Mouse (Mus musculus): ENCODE data around the gene Lrig1. TPM values are rescaled to one million over a fixed set of nuclear protein-coding genes. Genes with fewer than 3 reads are reported as not detected.

Lrig1 gene
- polyA plus RNA-seq (2014; fragmentation: Nextera tagmentation; extraction: Ambion mirVana) = 10.9 and 11.8 TPM in 2 replicates

DNA sequence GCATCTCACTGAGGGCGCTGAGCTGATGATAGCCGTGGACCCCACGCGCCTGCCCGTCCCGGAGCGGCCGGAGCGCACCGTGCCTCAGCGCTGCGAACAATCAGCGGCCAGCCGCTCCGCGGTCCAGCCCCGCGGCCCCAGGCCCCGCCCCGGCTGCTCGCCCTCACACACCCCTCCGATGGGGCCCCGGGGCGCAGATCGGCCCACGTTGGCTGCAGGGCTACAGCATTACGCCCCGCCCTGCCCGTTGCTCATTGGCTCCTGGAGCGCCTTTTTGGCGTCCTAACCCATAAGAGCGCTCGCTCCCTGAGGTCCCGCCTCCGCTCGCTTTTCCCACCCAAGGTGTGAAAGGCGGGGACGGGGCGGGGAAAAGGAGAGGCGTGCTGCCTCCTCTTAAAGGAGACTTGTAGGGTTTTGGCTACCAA, at the start of gene Lrig1:
TSS of gene Lrig1 (minus strand) at position 92 of the 425 bp plus-strand sequence.
- Histone ChIP-seq H3K27me3 (ENCODE audit: control insufficient read depth, insufficient read depth, low read length) (no peaks in the 10 kb centered on the region), H3K4me1 (ENCODE audit: control insufficient read depth, insufficient read depth, low read length) (peaks cover 25% of the 10 kb centered on the region)
- WGBS (ENCODE audit: insufficient replicate concordance) = under 1% methylated on average over 40 of the region's 40 CpGs

GRCm38 (mm10) chr6:94749626-94750025, 49.7 kb upstream of the Lrig1 start:
- Histone ChIP-seq H3K4me2 (no peak overlapping the region), H3K27me3 (ENCODE audit: control insufficient read depth, insufficient read depth, low read length) (no peaks in the 10 kb centered on the region), H3K27ac (ENCODE audit: low read depth, low read length) (no peak overlapping the region), H3K4me3 (ENCODE audit: low read depth, low read length) (no peak overlapping the region), H3K4me1 (ENCODE audit: control insufficient read depth, insufficient read depth, low read length) (no peaks in the 10 kb centered on the region), H3K36me3 (ENCODE audit: control insufficient read depth, insufficient read depth, low read length) (no peaks in the 10 kb centered on the region), H3K9ac (ENCODE audit: low read depth, low read length) (no peak overlapping the region), H3K9me3 (replicated peaks; ENCODE audit: control insufficient read depth, low read length) (no peaks in the 10 kb centered on the region)
- no peak for ATAC-seq (replicated peaks; ENCODE audit: insufficient number of reproducible peaks, low FRiP score, low TSS enrichment)
- 75% methylated on average over 3 of the region's 3 CpGs for WGBS (ENCODE audit: insufficient replicate concordance)

More for the DNA sequence above, at the start of gene Lrig1:
- ATAC-seq (replicated peaks; ENCODE audit: insufficient number of reproducible peaks, low FRiP score, low TSS enrichment) = peak; percentile 99
- no peaks in the 10 kb centered on the region for H3K9me3 ChIP-seq (replicated peaks; ENCODE audit: control insufficient read depth, low read length)
- H3K9ac ChIP-seq (ENCODE audit: low read depth, low read length) = peak within 1 kb of the TSS; percentile 90
- H3K4me3 ChIP-seq (ENCODE audit: low read depth, low read length) = peak within 1 kb of the TSS; percentile 87
- H3K36me3 ChIP-seq (ENCODE audit: control insufficient read depth, insufficient read depth, low read length) = no peaks in the 10 kb centered on the region
- H3K4me2 ChIP-seq = peak within 1 kb of the TSS; percentile 95
- peak within 1 kb of the TSS; percentile 81 for H3K27ac ChIP-seq (ENCODE audit: low read depth, low read length)

DNA sequence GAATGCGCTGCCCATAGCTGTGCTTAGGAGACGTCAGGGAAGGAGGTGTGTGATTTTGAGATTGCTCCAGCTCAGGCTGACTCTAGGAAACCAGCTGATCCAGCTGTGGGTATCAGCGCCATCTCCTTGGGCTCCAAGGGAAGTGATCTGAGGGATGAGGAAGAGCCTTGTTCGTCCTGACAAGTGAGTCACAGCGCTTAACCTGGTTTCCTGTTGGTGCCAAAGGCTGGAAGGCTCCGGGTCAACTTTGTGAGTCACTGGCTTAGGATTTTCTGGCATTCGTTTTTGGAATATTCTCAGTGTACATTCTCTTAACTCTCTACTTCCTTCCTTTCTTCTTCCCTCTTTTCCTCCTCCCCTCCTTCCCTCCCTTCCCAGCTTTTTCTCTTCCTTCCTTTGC, 48.4 kb upstream of the Lrig1 start:
- Histone ChIP-seq H3K9ac (ENCODE audit: low read depth, low read length) (no peak overlapping the region), H3K27ac (ENCODE audit: low read depth, low read length) (no peak overlapping the region), H3K9me3 (replicated peaks; ENCODE audit: control insufficient read depth, low read length) (no peaks in the 10 kb centered on the region), H3K4me1 (ENCODE audit: control insufficient read depth, insufficient read depth, low read length) (no peaks in the 10 kb centered on the region), H3K4me3 (ENCODE audit: low read depth, low read length) (no peak overlapping the region), H3K27me3 (ENCODE audit: control insufficient read depth, insufficient read depth, low read length) (no peaks in the 10 kb centered on the region), H3K4me2 (no peak overlapping the region), H3K36me3 (ENCODE audit: control insufficient read depth, insufficient read depth, low read length) (no peaks in the 10 kb centered on the region)
- WGBS (ENCODE audit: insufficient replicate concordance) = 47% methylated on average over 7 of the region's 7 CpGs
- ATAC-seq (replicated peaks; ENCODE audit: insufficient number of reproducible peaks, low FRiP score, low TSS enrichment) = no peak

DNA sequence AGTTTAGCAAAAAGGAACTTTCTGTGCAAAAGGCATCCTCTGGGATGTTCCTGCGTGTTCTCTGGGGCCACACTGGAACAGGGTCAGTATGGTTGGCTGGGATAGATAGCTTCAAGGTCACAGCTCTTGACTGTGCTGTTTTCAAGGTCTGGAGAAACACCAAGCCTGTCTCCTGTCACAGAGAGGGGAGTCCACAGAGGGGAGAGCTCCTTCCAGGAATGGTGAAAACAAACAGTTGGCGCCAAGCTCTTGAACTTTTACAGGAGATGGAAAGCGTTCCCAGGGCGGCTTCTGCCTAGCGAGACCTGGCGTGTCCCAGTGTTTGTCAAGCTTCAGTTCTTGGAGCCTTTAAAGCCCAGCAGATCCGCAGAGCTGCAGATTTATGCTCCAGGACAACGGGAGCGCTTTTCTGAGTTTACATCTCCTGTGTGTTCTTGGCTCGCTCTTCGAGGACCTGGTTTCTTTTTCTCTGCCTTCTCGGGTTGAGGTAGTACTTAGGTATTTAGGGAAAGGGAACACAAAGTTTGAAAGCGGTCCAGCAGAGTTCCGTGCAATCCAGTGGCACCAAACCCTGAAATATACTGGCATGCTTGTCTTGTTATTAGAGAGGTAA, 40.3 kb upstream of the Lrig1 start:
- 0 out of 2 replicates have a peak, but pooled peaks cover 3% of the 10 kb centered on the region for H3K4me1 ChIP-seq (ENCODE audit: control insufficient read depth, insufficient read depth, low read length)
- H3K36me3 ChIP-seq (ENCODE audit: control insufficient read depth, insufficient read depth, low read length) = no peaks in the 10 kb centered on the region
- 66% methylated on average over 14 of the region's 14 CpGs for WGBS (ENCODE audit: insufficient replicate concordance)
- no peak overlapping the region for H3K9ac ChIP-seq (ENCODE audit: low read depth, low read length)
- no peak for ATAC-seq (replicated peaks; ENCODE audit: insufficient number of reproducible peaks, low FRiP score, low TSS enrichment)
- H3K27me3 ChIP-seq (ENCODE audit: control insufficient read depth, insufficient read depth, low read length) = no peaks in the 10 kb centered on the region
- no peaks in the 10 kb centered on the region for H3K9me3 ChIP-seq (replicated peaks; ENCODE audit: control insufficient read depth, low read length)
- H3K4me3 ChIP-seq (ENCODE audit: low read depth, low read length) = no peak overlapping the region
- H3K27ac ChIP-seq (ENCODE audit: low read depth, low read length) = no peak overlapping the region
- no peak overlapping the region for H3K4me2 ChIP-seq

GRCm38 (mm10) chr6:94738647-94739046, 38.7 kb upstream of the Lrig1 start:
- ATAC-seq (replicated peaks; ENCODE audit: insufficient number of reproducible peaks, low FRiP score, low TSS enrichment) = no peak
- 0 out of 2 replicates have a peak, but pooled peaks cover 3% of the 10 kb centered on the region for H3K4me1 ChIP-seq (ENCODE audit: control insufficient read depth, insufficient read depth, low read length)
- H3K27ac ChIP-seq (ENCODE audit: low read depth, low read length) = no peak overlapping the region
- WGBS (ENCODE audit: insufficient replicate concordance) = 67% methylated on average over 3 of the region's 3 CpGs
- H3K4me3 ChIP-seq (ENCODE audit: low read depth, low read length) = no peak overlapping the region
- H3K9ac ChIP-seq (ENCODE audit: low read depth, low read length) = no peak overlapping the region
- H3K36me3 ChIP-seq (ENCODE audit: control insufficient read depth, insufficient read depth, low read length) = no peaks in the 10 kb centered on the region
- H3K4me2 ChIP-seq = no peak overlapping the region
- no peaks in the 10 kb centered on the region for H3K27me3 ChIP-seq (ENCODE audit: control insufficient read depth, insufficient read depth, low read length)
- no peaks in the 10 kb centered on the region for H3K9me3 ChIP-seq (replicated peaks; ENCODE audit: control insufficient read depth, low read length)

DNA sequence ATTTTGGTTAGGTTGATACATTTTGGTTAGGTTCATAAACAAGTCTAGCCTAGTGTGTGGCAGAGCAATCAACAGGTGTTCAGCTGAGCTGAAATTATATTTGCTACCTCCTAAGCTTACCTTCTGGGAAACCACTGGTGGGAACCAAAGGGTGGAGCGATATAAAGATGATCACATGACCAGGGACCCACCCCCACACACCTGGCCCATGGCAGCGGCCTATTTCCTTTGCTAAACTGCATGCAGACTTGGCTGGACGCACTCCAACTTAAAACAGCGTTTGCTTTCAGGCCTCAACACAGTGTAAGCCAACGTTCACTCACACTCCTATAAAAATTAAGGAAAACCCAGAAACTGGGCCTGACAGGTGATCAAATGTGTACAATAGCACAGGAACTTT, 33.9 kb upstream of the Lrig1 start:
- Histone ChIP-seq H3K4me1 (ENCODE audit: control insufficient read depth, insufficient read depth, low read length) (no peaks in the 10 kb centered on the region), H3K9me3 (replicated peaks; ENCODE audit: control insufficient read depth, low read length) (no peaks in the 10 kb centered on the region), H3K4me3 (ENCODE audit: low read depth, low read length) (no peak overlapping the region), H3K36me3 (ENCODE audit: control insufficient read depth, insufficient read depth, low read length) (no peaks in the 10 kb centered on the region), H3K9ac (ENCODE audit: low read depth, low read length) (no peak overlapping the region), H3K27ac (ENCODE audit: low read depth, low read length) (no peak overlapping the region), H3K4me2 (no peak overlapping the region), H3K27me3 (ENCODE audit: control insufficient read depth, insufficient read depth, low read length) (no peaks in the 10 kb centered on the region; the same call in 1 of the 2 replicates)
- 80% methylated on average over 5 of the region's 5 CpGs for whole genome bisulfite sequencing (ENCODE audit: insufficient replicate concordance)
- no peak for ATAC-seq (replicated peaks; ENCODE audit: insufficient number of reproducible peaks, low FRiP score, low TSS enrichment)

- no peak overlapping the region for H3K9ac ChIP-seq (ENCODE audit: low read depth, low read length)
- H3K4me3 ChIP-seq (ENCODE audit: low read depth, low read length) = peak overlapping the region; percentile 28
- no peaks in the 10 kb centered on the region for H3K36me3 ChIP-seq (ENCODE audit: control insufficient read depth, insufficient read depth, low read length)
- no peaks in the 10 kb centered on the region; the same call in 1 of the 2 replicates for H3K27me3 ChIP-seq (ENCODE audit: control insufficient read depth, insufficient read depth, low read length)
- WGBS (ENCODE audit: insufficient replicate concordance) = 16% methylated on average over 18 of the region's 18 CpGs
- H3K4me1 ChIP-seq (ENCODE audit: control insufficient read depth, insufficient read depth, low read length) = no peaks in the 10 kb centered on the region
- no peak overlapping the region for H3K27ac ChIP-seq (ENCODE audit: low read depth, low read length)
- H3K4me2 ChIP-seq = peak overlapping the region; percentile 59
- no peak for ATAC-seq (replicated peaks; ENCODE audit: insufficient number of reproducible peaks, low FRiP score, low TSS enrichment)
- H3K9me3 ChIP-seq (replicated peaks; ENCODE audit: control insufficient read depth, low read length) = no peaks in the 10 kb centered on the region
Measured at GRCm38 (mm10) chr6:94729847-94730246, 29.9 kb upstream of the Lrig1 start.

- Histone ChIP-seq H3K9ac (ENCODE audit: low read depth, low read length) (no peak overlapping the region), H3K36me3 (ENCODE audit: control insufficient read depth, insufficient read depth, low read length) (no peaks in the 10 kb centered on the region), H3K4me1 (ENCODE audit: control insufficient read depth, insufficient read depth, low read length) (no peaks in the 10 kb centered on the region), H3K9me3 (replicated peaks; ENCODE audit: control insufficient read depth, low read length) (no peaks in the 10 kb centered on the region), H3K27me3 (ENCODE audit: control insufficient read depth, insufficient read depth, low read length) (no peaks in the 10 kb centered on the region; the same call in 1 of the 2 replicates), H3K27ac (ENCODE audit: low read depth, low read length) (no peak overlapping the region), H3K4me3 (ENCODE audit: low read depth, low read length) (no peak overlapping the region), H3K4me2 (no peak overlapping the region)
- 22% methylated on average over 3 of the region's 3 CpGs for WGBS (ENCODE audit: insufficient replicate concordance)
- ATAC-seq (replicated peaks; ENCODE audit: insufficient number of reproducible peaks, low FRiP score, low TSS enrichment) = no peak
Measured at GRCm38 (mm10) chr6:94729132-94729531, 29.2 kb upstream of the Lrig1 start.

GRCm38 (mm10) chr6:94724612-94725011, 24.7 kb upstream of the Lrig1 start:
- no peak for ATAC-seq (replicated peaks; ENCODE audit: insufficient number of reproducible peaks, low FRiP score, low TSS enrichment)
- no peaks in the 10 kb centered on the region for H3K27me3 ChIP-seq (ENCODE audit: control insufficient read depth, insufficient read depth, low read length)
- 72% methylated on average over 1 of the region's 1 CpGs for WGBS (ENCODE audit: insufficient replicate concordance)
- H3K4me2 ChIP-seq = no peak overlapping the region
- no peak overlapping the region for H3K4me3 ChIP-seq (ENCODE audit: low read depth, low read length)
- H3K4me1 ChIP-seq (ENCODE audit: control insufficient read depth, insufficient read depth, low read length) = no peaks in the 10 kb centered on the region
- H3K36me3 ChIP-seq (ENCODE audit: control insufficient read depth, insufficient read depth, low read length) = no peaks in the 10 kb centered on the region
- no peak overlapping the region for H3K9ac ChIP-seq (ENCODE audit: low read depth, low read length)
- no peak overlapping the region for H3K27ac ChIP-seq (ENCODE audit: low read depth, low read length)
- no peaks in the 10 kb centered on the region for H3K9me3 ChIP-seq (replicated peaks; ENCODE audit: control insufficient read depth, low read length)

Data from heart, embryonic 11.5 days (tissue).